Mouse (Mus musculus) hindbrain, embryonic 12.5 days (tissue): ENCODE data around the gene E130308A19Rik. TPM values are rescaled to one million over a fixed set of nuclear protein-coding genes. Genes with fewer than 3 reads are reported as not detected.

ENCODE experiments used
- ATAC-seq: fragments of 200-750 bp; cut with Nextera tagmentation; 2 replicates; pipeline ENCODE4 v1.8.0; 2017; ENCODE audit warnings: moderate TSS enrichment; ENCODE audit not compliant: low FRiP score
- H3K27ac ChIP-seq: fragments of 300-500 bp; sonication (generic); 2 replicates; pipeline ENCODE4 v1.5.1; 2016; ENCODE audit warnings: mild to moderate bottlenecking
- H3K27me3 ChIP-seq: fragments of 300-500 bp; sonication (generic); 2 replicates; pipeline ENCODE4 v1.6.1; 2016; ENCODE audit warnings: mild to moderate bottlenecking
- H3K36me3 ChIP-seq: fragments of 300-500 bp; sonication (generic); 2 replicates; pipeline ENCODE4 v1.6.1; 2016; ENCODE audit warnings: mild to moderate bottlenecking
- H3K4me1 ChIP-seq: fragments of 300-500 bp; sonication (generic); 2 replicates; pipeline ENCODE4 v1.6.1; 2016
- H3K4me2 ChIP-seq: fragments of 300-500 bp; sonication (generic); replicated peaks from 2 replicates; pipeline ENCODE4 v1.6.1; 2016; ENCODE audit warnings: mild to moderate bottlenecking
- H3K4me3 ChIP-seq: fragments of 300-500 bp; sonication (generic); 2 replicates; pipeline ENCODE4 v1.5.1; 2016; ENCODE audit warnings: mild to moderate bottlenecking
- H3K9ac ChIP-seq: fragments of 300-500 bp; sonication (generic); 2 replicates; pipeline ENCODE4 v1.6.1; 2016; ENCODE audit warnings: mild to moderate bottlenecking, moderate library complexity
- H3K9me3 ChIP-seq: fragments of 300-500 bp; sonication (generic); replicated peaks from 2 replicates; pipeline ENCODE4 v1.6.1; 2016; ENCODE audit warnings: mild to moderate bottlenecking
- WGBS: fragments of 180-500 bp; shearing (Covaris S2); methylation state at CpG from one replicate; pipeline ENCODE4 v1.1.7; 2016; 5-methylcytosine and 5-hydroxymethylcytosine counted together
- polyA plus RNA-seq: library from polyadenylated mRNA; unstranded; fragments of >200 nt; fragmentation: Nextera tagmentation; extraction: Ambion mirVana; gene quantifications from 2 replicates; pipeline ENCODE4 v1.2.1, GENCODE M21; 2016

Gene E130308A19Rik
- polyA plus RNA-seq, 1 experiment from 2014 or later: 73.1 TPM

DNA sequence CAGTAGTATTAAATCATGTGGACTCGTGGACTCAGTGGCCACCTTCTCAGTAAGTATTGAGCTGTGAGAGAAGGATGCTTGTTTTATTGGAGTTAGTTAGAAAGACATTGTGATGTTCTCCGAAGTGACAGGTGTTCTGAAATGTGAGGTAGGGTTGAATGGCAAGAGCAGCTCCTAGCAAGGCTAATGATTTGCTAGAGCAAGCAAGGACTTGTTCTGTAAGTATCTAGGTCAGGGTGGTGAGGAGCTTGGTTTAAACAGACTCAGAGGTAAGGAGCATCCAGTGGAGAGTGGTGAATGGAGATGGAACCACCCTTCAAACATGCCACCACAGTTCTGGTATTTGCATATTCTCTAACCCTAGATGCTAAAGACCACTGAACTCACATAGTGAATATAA is 16.6 kb downstream of the E130308A19Rik start:
- Histone ChIP-seq H3K4me2 (no peak overlapping the region), H3K4me1 (peaks cover 15% of the 10 kb centered on the region), H3K27me3 (no peaks in the 10 kb centered on the region), H3K27ac (no peak overlapping the region), H3K9ac (no peak overlapping the region), H3K9me3 (no peaks in the 10 kb centered on the region), H3K4me3 (no peak overlapping the region), H3K36me3 (no peaks in the 10 kb centered on the region)
- ATAC-seq: no peak
- 85% methylated on average over 2 of the region's 2 CpGs for WGBS

DNA sequence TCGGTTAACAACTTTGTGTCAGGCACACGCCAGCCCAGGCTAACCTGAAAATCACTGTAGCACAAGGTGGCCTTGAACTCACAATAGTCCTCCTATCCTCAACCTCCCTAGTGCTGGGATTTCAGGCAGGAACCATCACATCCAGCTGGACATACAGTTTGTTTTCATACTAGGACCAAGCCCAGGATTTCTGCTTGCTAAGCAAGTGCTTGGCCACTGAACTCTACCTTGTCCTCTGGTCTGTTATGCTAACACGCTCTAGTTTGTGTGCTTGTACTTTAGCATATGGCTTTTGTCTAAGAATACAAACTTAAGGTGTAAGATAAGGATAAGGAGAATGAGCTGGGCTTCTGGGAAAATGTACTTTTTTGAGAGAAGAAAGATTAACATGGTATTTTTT is 18.4 kb downstream of the E130308A19Rik start:
- Histone ChIP-seq H3K9ac (no peak overlapping the region), H3K27me3 (no peaks in the 10 kb centered on the region), H3K36me3 (no peaks in the 10 kb centered on the region), H3K4me3 (no peak overlapping the region), H3K4me1 (peaks cover 11% of the 10 kb centered on the region), H3K27ac (0 out of 2 replicates have a peak overlapping the region, but pooled peaks have one; percentile 23), H3K4me2 (no peak overlapping the region), H3K9me3 (no peaks in the 10 kb centered on the region)
- WGBS: 85% methylated on average over 3 of the region's 3 CpGs
- no peak for ATAC-seq

DNA sequence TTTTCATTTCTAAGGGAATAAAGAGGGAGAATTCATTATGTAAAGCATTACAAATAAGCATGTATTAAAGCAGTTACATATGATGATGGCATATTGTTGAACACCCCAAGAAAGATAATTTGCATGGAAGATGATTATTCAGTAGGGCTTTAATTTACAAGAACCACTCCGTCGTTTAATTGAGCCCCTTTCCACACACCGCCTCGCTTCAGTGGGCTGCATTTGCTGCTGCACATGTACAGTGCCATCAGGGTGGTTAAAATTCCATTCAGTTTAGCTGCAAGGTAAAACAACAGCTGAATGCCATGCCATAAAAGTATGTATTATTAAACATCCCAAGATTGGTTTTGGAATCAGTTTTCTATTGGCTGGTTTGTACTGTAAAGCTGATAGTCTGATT is 19.0 kb downstream of the E130308A19Rik start:
- Histone ChIP-seq H3K36me3 (no peaks in the 10 kb centered on the region), H3K27ac (no peak overlapping the region), H3K4me1 (peaks cover 11% of the 10 kb centered on the region), H3K9me3 (no peaks in the 10 kb centered on the region), H3K4me3 (no peak overlapping the region), H3K4me2 (no peak overlapping the region), H3K27me3 (no peaks in the 10 kb centered on the region), H3K9ac (no peak overlapping the region)
- peak; percentile 79 for ATAC-seq
- 72% methylated on average over 4 of the region's 4 CpGs for WGBS

DNA sequence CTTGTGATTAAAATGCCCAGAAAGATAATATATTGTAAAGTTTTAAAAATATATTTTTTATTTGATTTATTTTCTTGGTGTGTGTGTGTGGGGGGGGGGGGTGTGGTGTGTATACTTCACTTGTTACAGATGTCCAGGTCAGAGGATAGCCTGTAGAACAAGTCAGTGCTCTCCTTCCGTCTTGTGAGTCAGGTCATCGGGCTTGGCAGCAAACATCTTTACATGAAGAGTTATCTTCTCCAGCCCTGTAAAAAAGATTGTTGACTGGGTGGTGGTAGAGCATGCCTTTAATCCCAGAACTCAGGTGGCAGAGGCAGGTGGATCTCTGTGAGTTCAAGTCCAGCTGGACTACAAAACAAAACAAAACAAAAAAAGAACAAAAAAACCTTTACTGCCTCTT is 19.6 kb downstream of the E130308A19Rik start:
- H3K4me3 ChIP-seq: no peak overlapping the region
- H3K36me3 ChIP-seq: no peaks in the 10 kb centered on the region
- H3K27me3 ChIP-seq: no peaks in the 10 kb centered on the region
- no peak overlapping the region for H3K4me2 ChIP-seq
- H3K9me3 ChIP-seq: no peaks in the 10 kb centered on the region
- H3K4me1 ChIP-seq: peaks cover 11% of the 10 kb centered on the region
- ATAC-seq: no peak
- 89% methylated on average over 2 of the region's 2 CpGs for WGBS
- no peak overlapping the region for H3K27ac ChIP-seq
- no peak overlapping the region for H3K9ac ChIP-seq

DNA sequence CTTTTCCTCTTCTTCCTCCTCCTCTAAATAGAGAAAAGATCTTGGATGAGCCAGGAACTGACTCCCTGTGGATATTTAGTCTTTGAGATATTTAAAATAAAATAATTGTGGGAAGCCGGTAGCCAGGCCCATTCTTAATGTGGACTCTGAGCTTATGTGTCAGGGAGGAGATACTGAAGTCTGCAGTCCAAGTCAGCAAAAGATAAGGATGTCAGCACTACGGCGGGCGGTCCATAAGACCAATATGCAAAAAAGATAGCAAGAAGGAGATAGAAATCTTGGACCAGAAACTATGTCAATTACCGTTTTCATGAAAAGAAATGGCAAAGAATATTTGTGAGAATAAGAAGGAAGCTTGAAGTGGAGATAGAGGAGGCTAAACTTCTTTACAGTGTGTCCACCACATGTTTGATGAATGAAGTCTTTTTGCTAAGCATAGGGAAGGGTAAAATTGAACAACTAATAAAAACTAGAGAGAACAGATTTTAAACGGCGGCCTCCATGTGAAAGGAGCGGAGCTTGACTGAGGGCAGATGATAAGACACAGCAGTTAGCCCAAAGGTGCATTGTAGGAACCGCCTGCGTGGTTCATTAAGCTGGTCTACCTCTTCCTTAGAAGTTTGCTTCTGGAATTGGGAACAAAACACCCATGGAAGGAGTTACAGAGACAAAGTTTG is 20.1 kb downstream of the E130308A19Rik start:
- Histone ChIP-seq H3K4me2 (no peak overlapping the region), H3K36me3 (no peaks in the 10 kb centered on the region), H3K27me3 (no peaks in the 10 kb centered on the region), H3K4me3 (no peak overlapping the region), H3K9ac (no peak overlapping the region), H3K9me3 (no peaks in the 10 kb centered on the region), H3K4me1 (peaks cover 11% of the 10 kb centered on the region), H3K27ac (no peak overlapping the region)
- ATAC-seq: no peak
- WGBS: 95% methylated on average over 10 of the region's 10 CpGs

DNA sequence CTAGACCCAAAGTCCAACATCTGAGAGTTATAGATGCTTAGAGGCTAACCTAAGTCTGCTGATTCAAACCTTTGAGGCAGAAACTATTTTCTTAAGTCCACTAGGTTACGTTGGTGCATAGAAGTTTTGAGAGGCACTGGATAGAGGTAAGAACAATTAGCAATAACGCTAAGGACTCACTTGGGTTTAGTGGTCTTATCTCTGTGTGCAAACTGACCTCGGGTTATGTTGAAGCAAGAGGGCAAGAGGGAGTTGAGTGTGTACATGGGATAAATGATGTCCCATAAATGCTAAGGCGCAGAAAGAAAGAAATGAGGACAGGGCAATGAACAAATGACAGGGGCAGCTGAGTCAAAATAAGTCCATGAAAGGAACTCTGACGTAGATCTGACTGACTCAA is 23.1 kb downstream of the E130308A19Rik start:
- Histone ChIP-seq H3K9ac (no peak overlapping the region), H3K4me1 (peaks cover 2% of the 10 kb centered on the region; the same call in 1 of the 2 replicates), H3K4me2 (no peak overlapping the region), H3K9me3 (no peaks in the 10 kb centered on the region), H3K36me3 (no peaks in the 10 kb centered on the region), H3K27ac (no peak overlapping the region), H3K4me3 (no peak overlapping the region), H3K27me3 (no peaks in the 10 kb centered on the region)
- WGBS: 92% methylated on average over 5 of the region's 5 CpGs
- no peak for ATAC-seq

DNA sequence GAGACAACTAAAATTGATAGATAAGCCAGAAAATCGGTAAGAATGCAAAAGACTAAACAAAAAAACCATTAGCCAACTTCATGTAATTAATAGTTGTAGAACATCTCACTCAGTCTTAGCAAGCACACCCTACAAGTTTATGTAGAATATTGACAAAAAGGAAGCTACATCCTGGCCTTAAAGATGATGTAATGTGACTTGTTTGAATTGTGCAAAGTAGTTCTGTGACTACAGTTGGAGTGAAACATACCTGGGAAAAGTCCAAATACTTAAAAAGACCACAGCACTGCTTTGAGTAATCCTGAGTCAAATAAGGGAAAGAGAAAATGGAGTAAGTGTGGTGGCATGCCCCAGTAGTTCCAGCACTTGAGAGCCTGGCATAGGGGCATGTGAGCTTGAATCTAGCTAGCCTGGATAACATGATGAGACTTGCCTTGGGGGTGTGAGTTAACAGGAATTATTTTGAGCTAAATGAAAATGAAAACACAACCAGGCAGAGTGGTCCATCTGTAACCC is 26.2 kb downstream of the E130308A19Rik start:
- no peak for ATAC-seq
- 89% methylated on average over 1 of the region's 1 CpGs for WGBS

DNA sequence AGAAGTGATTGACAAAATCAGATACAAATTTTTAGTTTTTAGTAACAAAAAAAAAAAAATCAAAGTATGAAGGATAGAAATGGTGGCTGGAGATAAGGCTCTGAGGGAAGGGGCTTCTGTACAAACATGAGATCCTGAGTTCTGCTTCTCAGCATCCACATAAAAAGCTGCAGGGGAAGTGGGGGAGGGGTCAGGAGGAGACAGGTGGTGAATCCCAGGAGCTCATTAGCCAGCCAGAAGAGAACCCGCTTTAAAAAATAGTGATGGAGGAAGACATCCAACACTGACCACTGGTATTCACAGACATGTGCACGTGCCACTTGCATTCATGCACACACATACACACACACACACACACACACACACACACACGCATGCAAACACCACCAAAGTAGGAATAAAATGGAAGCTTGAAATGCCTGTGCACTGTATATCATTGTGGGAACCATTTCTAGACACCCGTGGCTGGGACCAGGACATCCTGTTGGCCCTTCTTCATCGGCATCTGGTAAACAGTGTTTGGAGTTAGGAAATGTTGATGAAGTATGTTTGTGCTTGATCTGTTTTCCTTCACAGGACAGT is 30.1 kb downstream of the E130308A19Rik start:
- no peaks in the 10 kb centered on the region for H3K27me3 ChIP-seq
- WGBS: 83% methylated on average over 5 of the region's 5 CpGs
- H3K36me3 ChIP-seq: no peaks in the 10 kb centered on the region
- no peak overlapping the region for H3K9ac ChIP-seq
- no peak overlapping the region for H3K27ac ChIP-seq
- no peaks in the 10 kb centered on the region for H3K9me3 ChIP-seq
- H3K4me1 ChIP-seq: peaks cover 8% of the 10 kb centered on the region
- no peak for ATAC-seq
- no peak overlapping the region for H3K4me3 ChIP-seq
- H3K4me2 ChIP-seq: no peak overlapping the region

More for the DNA sequence above, 26.2 kb downstream of the E130308A19Rik start:
- Histone ChIP-seq H3K36me3 (no peaks in the 10 kb centered on the region), H3K4me2 (no peak overlapping the region), H3K27ac (no peak overlapping the region), H3K4me1 (peaks cover 8% of the 10 kb centered on the region), H3K27me3 (no peaks in the 10 kb centered on the region), H3K9ac (no peak overlapping the region), H3K4me3 (no peak overlapping the region), H3K9me3 (no peaks in the 10 kb centered on the region)

DNA sequence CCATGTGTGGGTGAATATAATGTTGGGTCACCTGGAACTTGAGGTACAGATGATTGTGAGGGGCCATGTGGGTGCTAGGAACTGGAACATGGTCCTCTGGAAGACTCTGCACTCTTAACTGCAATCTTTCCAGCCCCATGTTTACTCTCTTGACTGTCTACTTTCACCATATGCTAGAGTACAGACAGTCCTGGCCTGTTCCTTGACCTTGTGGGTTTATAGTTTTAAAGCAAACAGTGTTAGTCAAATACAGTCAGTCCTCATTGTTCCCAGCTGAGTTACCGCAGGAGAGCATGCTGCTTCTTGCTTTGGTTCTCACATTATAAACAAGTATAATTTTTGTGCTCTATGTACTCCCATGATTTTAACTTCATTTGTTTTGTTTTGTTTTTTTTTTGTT is 36.2 kb downstream of the E130308A19Rik start:
- Histone ChIP-seq H3K27ac (no peak overlapping the region), H3K4me1 (no peaks in the 10 kb centered on the region), H3K4me3 (no peak overlapping the region), H3K4me2 (no peak overlapping the region), H3K27me3 (no peaks in the 10 kb centered on the region), H3K9me3 (peaks cover 4% of the 10 kb centered on the region; the same call in 1 of the 2 replicates), H3K9ac (no peak overlapping the region), H3K36me3 (peaks cover 4% of the 10 kb centered on the region; the same call in 1 of the 2 replicates)
- 97% methylated on average over 1 of the region's 1 CpGs for WGBS
- ATAC-seq: no peak

DNA sequence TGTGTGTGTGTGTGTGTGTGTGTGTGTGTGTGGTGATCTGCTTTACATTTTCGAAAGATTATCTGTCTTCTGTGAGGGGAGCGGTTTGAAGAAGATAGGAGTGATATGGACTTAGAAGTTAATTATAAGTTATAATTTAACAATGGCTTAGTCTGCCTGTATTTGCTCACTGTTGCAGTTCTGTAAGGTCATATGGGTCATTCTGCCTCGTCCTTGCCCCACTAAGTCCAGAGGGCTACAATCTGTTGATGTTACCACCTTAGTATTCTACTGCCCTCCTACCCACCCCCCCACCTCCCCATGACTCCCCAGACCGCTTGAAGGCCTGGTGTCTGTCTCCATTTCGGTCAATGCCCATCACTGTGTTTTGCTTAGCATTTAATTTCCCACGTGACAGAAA is 37.4 kb downstream of the E130308A19Rik start:
- Histone ChIP-seq H3K4me2 (no peak overlapping the region), H3K27ac (no peak overlapping the region), H3K9ac (no peak overlapping the region), H3K9me3 (peaks cover 4% of the 10 kb centered on the region; the same call in 1 of the 2 replicates), H3K36me3 (peaks cover 4% of the 10 kb centered on the region; the same call in 1 of the 2 replicates), H3K4me3 (no peak overlapping the region), H3K27me3 (no peaks in the 10 kb centered on the region), H3K4me1 (no peaks in the 10 kb centered on the region)
- no peak for ATAC-seq
- WGBS: 88% methylated on average over 6 of the region's 6 CpGs

DNA sequence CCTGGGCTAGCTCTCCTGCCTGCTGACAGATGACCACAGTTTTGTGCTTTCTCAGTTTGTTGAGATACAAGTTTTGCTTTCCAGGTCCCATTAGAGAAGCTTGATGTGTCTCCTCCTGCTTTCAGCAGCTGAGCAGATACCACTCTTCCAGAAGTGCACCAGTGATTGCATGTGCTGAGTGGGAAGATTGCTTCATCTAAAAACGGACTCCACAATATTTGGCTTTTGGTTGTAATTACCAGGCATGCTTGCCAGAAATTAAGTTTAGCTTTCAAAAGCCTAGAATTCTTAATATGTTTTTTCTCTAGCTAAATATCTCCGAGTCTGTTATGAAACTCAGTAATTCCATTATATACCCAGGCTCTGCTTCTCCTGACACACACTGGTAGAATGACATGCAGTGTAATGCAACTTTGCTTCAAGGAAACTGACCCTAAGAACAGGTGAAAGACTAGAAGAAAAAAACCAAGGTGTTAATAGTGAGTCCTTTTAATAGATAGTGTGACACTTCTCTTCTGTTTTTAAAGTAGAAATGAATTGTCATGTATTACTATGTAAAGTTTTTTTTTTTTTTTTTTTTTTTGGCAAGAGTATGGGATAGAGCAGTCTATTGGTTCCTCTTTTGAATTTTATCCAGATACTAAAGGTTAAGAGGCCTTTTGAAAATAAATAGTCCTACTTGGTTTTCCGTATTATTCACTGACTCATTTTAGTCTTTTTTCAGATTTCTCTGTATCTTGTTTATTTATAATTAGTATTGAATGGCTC is 40.7 kb downstream of the E130308A19Rik start:
- H3K27ac ChIP-seq: no peak overlapping the region
- H3K9me3 ChIP-seq: peaks cover 4% of the 10 kb centered on the region; the same call in 1 of the 2 replicates
- H3K4me1 ChIP-seq: no peaks in the 10 kb centered on the region
- no peak overlapping the region for H3K4me3 ChIP-seq
- H3K9ac ChIP-seq: no peak overlapping the region
- no peak overlapping the region for H3K4me2 ChIP-seq
- H3K27me3 ChIP-seq: no peaks in the 10 kb centered on the region
- 94% methylated on average over 3 of the region's 3 CpGs for WGBS
- ATAC-seq: no peak
- H3K36me3 ChIP-seq: no peaks in the 10 kb centered on the region

DNA sequence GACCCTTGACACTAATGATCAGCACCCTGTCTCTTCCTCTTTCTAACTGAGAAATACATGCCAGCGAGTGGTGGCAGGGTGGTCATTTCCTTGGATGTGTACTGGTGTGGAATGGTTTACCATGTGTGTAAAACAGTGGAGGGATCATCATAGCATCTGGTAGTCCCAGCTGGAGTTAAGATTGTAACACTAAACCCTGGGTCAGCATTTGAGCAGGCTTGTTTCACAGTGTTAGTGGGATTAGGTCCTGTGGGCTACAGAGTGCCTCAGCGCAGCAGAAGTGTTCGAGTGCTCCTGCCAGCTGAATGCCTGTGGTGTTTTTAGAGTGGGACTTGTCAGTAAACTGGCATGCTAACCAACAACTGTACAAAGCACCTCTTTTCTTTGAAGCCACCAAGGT is 42.0 kb downstream of the E130308A19Rik start:
- H3K4me1 ChIP-seq: no peaks in the 10 kb centered on the region
- H3K9me3 ChIP-seq: peaks cover 4% of the 10 kb centered on the region; the same call in 1 of the 2 replicates
- no peak for ATAC-seq
- no peaks in the 10 kb centered on the region for H3K36me3 ChIP-seq
- H3K4me3 ChIP-seq: no peak overlapping the region
- H3K4me2 ChIP-seq: no peak overlapping the region
- no peak overlapping the region for H3K9ac ChIP-seq
- 70% methylated on average over 3 of the region's 3 CpGs for WGBS
- H3K27me3 ChIP-seq: no peaks in the 10 kb centered on the region
- H3K27ac ChIP-seq: no peak overlapping the region
